Mouse (Mus musculus): ENCODE data around the gene Dner. TPM values are rescaled to one million over a fixed set of nuclear protein-coding genes. Genes with fewer than 3 reads are reported as not detected.

The Dner gene
- polyA plus RNA-seq, 1 experiment from 2014 or later, result 143 TPM

- 4% methylated on average over 2 of the region's 2 CpGs for WGBS
Measured at GRCm38 (mm10) chr1:84697136-84697535, 1.1 kb upstream of the Dner start.

GRCm38 (mm10) chr1:84694688-84695474 lies 1.1 kb downstream of the Dner start:
- Histone ChIP-seq H3K4me3 (peak overlapping the region; percentile 83), H3K9me3 (no peaks in the 10 kb centered on the region), H3K4me2 (replicated peaks) (peak overlapping the region; percentile 86), H3K9ac (peak overlapping the region; percentile 90), H3K4me1 (peaks cover 18% of the 10 kb centered on the region), H3K27me3 (replicated peaks) (no peaks in the 10 kb centered on the region), H3K36me3 (no peaks in the 10 kb centered on the region), H3K27ac (peak overlapping the region; percentile 86)
- WGBS, result 9% methylated on average over 26 of the region's 26 CpGs
- peak; percentile 74 for ATAC-seq (ENCODE audit: low FRiP score, low read depth)

More at GRCm38 (mm10) chr1:84697136-84697535, 1.1 kb upstream of the Dner start:
- Histone ChIP-seq H3K9me3 (no peaks in the 10 kb centered on the region), H3K4me2 (replicated peaks) (no peak overlapping the region), H3K4me1 (peaks cover 18% of the 10 kb centered on the region), H3K36me3 (no peaks in the 10 kb centered on the region), H3K27ac (no peak overlapping the region), H3K27me3 (replicated peaks) (no peaks in the 10 kb centered on the region), H3K9ac (no peak overlapping the region), H3K4me3 (no peak overlapping the region)
- no peak for ATAC-seq (ENCODE audit: low FRiP score, low read depth)

- Histone ChIP-seq H3K27me3 (replicated peaks) (no peaks in the 10 kb centered on the region), H3K27ac (no peak overlapping the region), H3K4me3 (no peak overlapping the region), H3K9me3 (no peaks in the 10 kb centered on the region), H3K4me1 (no peaks in the 10 kb centered on the region), H3K36me3 (no peaks in the 10 kb centered on the region; the same call in 1 of the 2 replicates), H3K9ac (no peak overlapping the region), H3K4me2 (replicated peaks) (no peak overlapping the region)
- ATAC-seq (ENCODE audit: low FRiP score, low read depth), result no peak
- 76% methylated on average over 4 of the region's 4 CpGs for WGBS
Measured at GRCm38 (mm10) chr1:84677910-84678309, 18.1 kb downstream of the Dner start.

GRCm38 (mm10) chr1:84668100-84668846 lies 27.7 kb downstream of the Dner start:
- Histone ChIP-seq H3K27ac (no peak overlapping the region), H3K4me2 (replicated peaks) (no peak overlapping the region), H3K27me3 (replicated peaks) (no peaks in the 10 kb centered on the region), H3K4me3 (no peak overlapping the region), H3K4me1 (peaks cover 10% of the 10 kb centered on the region; the same call in 1 of the 2 replicates), H3K9ac (no peak overlapping the region), H3K36me3 (no peaks in the 10 kb centered on the region), H3K9me3 (no peaks in the 10 kb centered on the region)
- no peak for ATAC-seq (ENCODE audit: low FRiP score, low read depth)
- WGBS, result 88% methylated on average over 7 of the region's 7 CpGs

- Histone ChIP-seq H3K27me3 (replicated peaks) (no peaks in the 10 kb centered on the region), H3K4me3 (no peak overlapping the region), H3K36me3 (no peaks in the 10 kb centered on the region), H3K4me2 (replicated peaks) (no peak overlapping the region), H3K4me1 (peaks cover 10% of the 10 kb centered on the region; the same call in 1 of the 2 replicates), H3K27ac (no peak overlapping the region), H3K9me3 (no peaks in the 10 kb centered on the region), H3K9ac (no peak overlapping the region)
- WGBS, result 81% methylated on average over 4 of the region's 4 CpGs
- ATAC-seq (ENCODE audit: low FRiP score, low read depth), result no peak
Measured at GRCm38 (mm10) chr1:84667660-84668059, 28.4 kb downstream of the Dner start.

GRCm38 (mm10) chr1:84664377-84665118 lies 31.5 kb downstream of the Dner start:
- no peak overlapping the region for H3K4me3 ChIP-seq
- no peak overlapping the region for H3K9ac ChIP-seq
- H3K27me3 ChIP-seq (replicated peaks), result no peaks in the 10 kb centered on the region
- no peak overlapping the region; the same call in 1 of the 2 replicates for H3K4me2 ChIP-seq (replicated peaks)
- no peaks in the 10 kb centered on the region for H3K36me3 ChIP-seq
- H3K9me3 ChIP-seq, result no peaks in the 10 kb centered on the region
- H3K27ac ChIP-seq, result no peak overlapping the region
- ATAC-seq (ENCODE audit: low FRiP score, low read depth), result peak; percentile 69
- peaks cover 10% of the 10 kb centered on the region; the same call in 1 of the 2 replicates for H3K4me1 ChIP-seq
- WGBS, result 29% methylated on average over 4 of the region's 4 CpGs

GRCm38 (mm10) chr1:84646781-84647180 lies 49.2 kb downstream of the Dner start:
- Histone ChIP-seq H3K9ac (no peak overlapping the region), H3K27me3 (replicated peaks) (no peaks in the 10 kb centered on the region), H3K4me2 (replicated peaks) (no peak overlapping the region), H3K4me3 (no peak overlapping the region), H3K27ac (no peak overlapping the region), H3K36me3 (no peaks in the 10 kb centered on the region), H3K9me3 (no peaks in the 10 kb centered on the region), H3K4me1 (no peaks in the 10 kb centered on the region)
- WGBS, result 90% methylated on average over 2 of the region's 2 CpGs
- no peak for ATAC-seq (ENCODE audit: low FRiP score, low read depth)

- Histone ChIP-seq H3K4me3 (no peak overlapping the region), H3K9ac (no peak overlapping the region), H3K27ac (no peak overlapping the region), H3K36me3 (no peaks in the 10 kb centered on the region), H3K27me3 (replicated peaks) (no peaks in the 10 kb centered on the region), H3K4me2 (replicated peaks) (no peak overlapping the region), H3K9me3 (no peaks in the 10 kb centered on the region), H3K4me1 (peaks cover 21% of the 10 kb centered on the region)
- no peak for ATAC-seq (ENCODE audit: low FRiP score, low read depth)
- WGBS, result 65% methylated on average over 4 of the region's 4 CpGs
Measured at GRCm38 (mm10) chr1:84640463-84640862, 55.6 kb downstream of the Dner start.

GRCm38 (mm10) chr1:84636890-84637289 lies 59.1 kb downstream of the Dner start:
- no peaks in the 10 kb centered on the region for H3K9me3 ChIP-seq
- 10% methylated on average over 6 of the region's 6 CpGs for WGBS
- no peaks in the 10 kb centered on the region for H3K36me3 ChIP-seq
- H3K27me3 ChIP-seq (replicated peaks), result no peaks in the 10 kb centered on the region
- ATAC-seq (ENCODE audit: low FRiP score, low read depth), result no peak
- no peak overlapping the region for H3K9ac ChIP-seq
- peaks cover 21% of the 10 kb centered on the region for H3K4me1 ChIP-seq
- no peak overlapping the region for H3K27ac ChIP-seq
- no peak overlapping the region for H3K4me2 ChIP-seq (replicated peaks)
- H3K4me3 ChIP-seq, result no peak overlapping the region

- H3K9ac ChIP-seq, result no peak overlapping the region
- ATAC-seq (ENCODE audit: low FRiP score, low read depth), result no peak
- peaks cover 4% of the 10 kb centered on the region; the same call in 1 of the 2 replicates for H3K4me1 ChIP-seq
- H3K9me3 ChIP-seq, result no peaks in the 10 kb centered on the region
- no peaks in the 10 kb centered on the region for H3K27me3 ChIP-seq (replicated peaks)
- no peaks in the 10 kb centered on the region for H3K36me3 ChIP-seq
- no peak overlapping the region for H3K4me2 ChIP-seq (replicated peaks)
- 88% methylated on average over 6 of the region's 6 CpGs for WGBS
- no peak overlapping the region for H3K27ac ChIP-seq
- H3K4me3 ChIP-seq, result no peak overlapping the region
Measured at GRCm38 (mm10) chr1:84628244-84628643, 67.8 kb downstream of the Dner start.

- peak; percentile 26; the same call in 1 of the 2 replicates for ATAC-seq (ENCODE audit: low FRiP score, low read depth)
- H3K36me3 ChIP-seq, result no peaks in the 10 kb centered on the region
- 36% methylated on average over 12 of the region's 12 CpGs for WGBS
- H3K4me3 ChIP-seq, result no peak overlapping the region
- peak overlapping the region; percentile 12; the same call in 1 of the 2 replicates for H3K4me2 ChIP-seq (replicated peaks)
- no peak overlapping the region for H3K27ac ChIP-seq
- H3K4me1 ChIP-seq, result peaks cover 35% of the 10 kb centered on the region
- no peak overlapping the region for H3K9ac ChIP-seq
- no peaks in the 10 kb centered on the region for H3K9me3 ChIP-seq
- no peaks in the 10 kb centered on the region for H3K27me3 ChIP-seq (replicated peaks)
Measured at GRCm38 (mm10) chr1:84622978-84623554, 73.0 kb downstream of the Dner start.
